Mouse (Mus musculus) thymus, adult 2 months (tissue): ENCODE data around the gene Mn1. TPM values are rescaled to one million over a fixed set of nuclear protein-coding genes. Genes with fewer than 3 reads are reported as not detected.

ENCODE experiments used
- DNase-seq: peaks from one replicate; pipeline ENCODE4 v3.0.0; 2021
- H3K27ac ChIP-seq: fragments of 200-500 bp; 2 replicates; pipeline ENCODE4 v1.5.1; 2012; ENCODE audit warnings: low read length, control low read depth; ENCODE audit not compliant: control insufficient read depth, insufficient read depth
- H3K27me3 ChIP-seq: fragments of 200-500 bp; 2 replicates; pipeline ENCODE4 v1.6.1; 2012; ENCODE audit warnings: mild to moderate bottlenecking, low read length, moderate library complexity, mixed read lengths; ENCODE audit not compliant: control insufficient read depth, insufficient read depth
- H3K36me3 ChIP-seq: fragments of 200-500 bp; 2 replicates; pipeline ENCODE4 v1.6.1; 2012; ENCODE audit warnings: mild to moderate bottlenecking, low read length, moderate library complexity; ENCODE audit not compliant: control insufficient read depth, insufficient read depth
- H3K4me1 ChIP-seq: fragments of 200-500 bp; replicated peaks from 2 replicates; pipeline ENCODE4 v1.6.1; 2012; ENCODE audit warnings: low read length; ENCODE audit not compliant: control insufficient read depth, insufficient read depth
- H3K4me3 ChIP-seq: fragments of 200-500 bp; 2 replicates; pipeline ENCODE4 v1.5.1; 2012; ENCODE audit warnings: mild to moderate bottlenecking, low read length, control low read depth, moderate library complexity; ENCODE audit not compliant: control insufficient read depth, insufficient read depth
- CTCF ChIP-seq: fragments of 200-500 bp; IDR thresholded peaks from 2 replicates; pipeline ENCODE4 v1.5.1; 2012; ENCODE audit warnings: mild to moderate bottlenecking, control low read depth, low read length, moderate library complexity, borderline replicate concordance; ENCODE audit not compliant: control insufficient read depth, poor library complexity, insufficient read depth; ENCODE audit errors: extremely low read depth
- POLR2A ChIP-seq: fragments of 200-500 bp; IDR thresholded peaks from 2 replicates; pipeline ENCODE4 v1.6.1; 2012; ENCODE audit warnings: mild to moderate bottlenecking, low read length, control low read depth, moderate library complexity; ENCODE audit not compliant: control insufficient read depth, poor library complexity, insufficient read depth; ENCODE audit errors: extremely low read depth
- WGBS: fragments of 180-500 bp; shearing (Covaris S2); methylation state at CpG from one replicate; pipeline ENCODE4 v1.1.7; 2018; 5-methylcytosine and 5-hydroxymethylcytosine counted together
- polyA plus RNA-seq: library from polyadenylated mRNA; depleted of rRNA; stranded (reverse); fragments of >200 nt; gene quantifications from 2 replicates; pipeline ENCODE4 v1.2.3, GENCODE M21; 2012

The Mn1 gene
- polyA plus RNA-seq, 1 experiment, result 3.4 TPM

GRCm38 (mm10) chr5:111489022-111489616, 72.0 kb downstream of the Mn1 start:
- no peaks in the 10 kb centered on the region for H3K36me3 ChIP-seq
- no peak overlapping the region for H3K4me3 ChIP-seq
- H3K4me1 ChIP-seq, result no peaks in the 10 kb centered on the region
- DNase-seq, result peak; percentile 39
- no peak for TF ChIP-seq CTCF
- no peak for TF ChIP-seq POLR2A
- H3K27me3 ChIP-seq, result no peaks in the 10 kb centered on the region
- H3K27ac ChIP-seq, result no peak overlapping the region
- WGBS, result 86% methylated on average over 7 of the region's 7 CpGs

GRCm38 (mm10) chr5:111490599-111490998, 73.4 kb downstream of the Mn1 start:
- no peak for DNase-seq
- TF ChIP-seq CTCF (no peak), POLR2A (no peak)
- Histone ChIP-seq H3K27me3 (no peaks in the 10 kb centered on the region), H3K4me3 (no peak overlapping the region), H3K27ac (no peak overlapping the region), H3K36me3 (no peaks in the 10 kb centered on the region), H3K4me1 (no peaks in the 10 kb centered on the region)
- 90% methylated on average over 4 of the region's 4 CpGs for WGBS

GRCm38 (mm10) chr5:111491485-111491884, 74.3 kb downstream of the Mn1 start:
- no peak for DNase-seq
- WGBS, result 94% methylated on average over 1 of the region's 1 CpGs
- H3K36me3 ChIP-seq, result no peaks in the 10 kb centered on the region
- H3K4me3 ChIP-seq, result no peak overlapping the region
- TF ChIP-seq POLR2A (no peak), CTCF (no peak)
- no peaks in the 10 kb centered on the region for H3K27me3 ChIP-seq
- no peaks in the 10 kb centered on the region for H3K4me1 ChIP-seq
- H3K27ac ChIP-seq, result no peak overlapping the region

GRCm38 (mm10) chr5:111500036-111500435, 82.9 kb downstream of the Mn1 start:
- no peak for TF ChIP-seq POLR2A
- TF ChIP-seq CTCF, result no peak
- H3K4me1 ChIP-seq, result peaks cover 49% of the 10 kb centered on the region
- no peaks in the 10 kb centered on the region for H3K27me3 ChIP-seq
- 33% methylated on average over 3 of the region's 3 CpGs for WGBS
- H3K27ac ChIP-seq, result peak overlapping the region; percentile 59; the same call in 1 of the 2 replicates
- no peaks in the 10 kb centered on the region for H3K36me3 ChIP-seq
- peak; percentile 39 for DNase-seq
- no peak overlapping the region for H3K4me3 ChIP-seq

- Histone ChIP-seq H3K4me3 (no peak overlapping the region), H3K27me3 (no peaks in the 10 kb centered on the region), H3K36me3 (no peaks in the 10 kb centered on the region), H3K27ac (no peak overlapping the region), H3K4me1 (peaks cover 66% of the 10 kb centered on the region)
- TF ChIP-seq POLR2A, result no peak
- TF ChIP-seq CTCF, result no peak
- DNase-seq, result no peak
- 70% methylated on average over 13 of the region's 13 CpGs for WGBS
Measured at GRCm38 (mm10) chr5:111501691-111502441, 84.7 kb downstream of the Mn1 start.

GRCm38 (mm10) chr5:111505241-111505640, 88.1 kb downstream of the Mn1 start:
- Histone ChIP-seq H3K27me3 (no peaks in the 10 kb centered on the region), H3K36me3 (no peaks in the 10 kb centered on the region), H3K4me1 (peaks cover 61% of the 10 kb centered on the region), H3K4me3 (no peak overlapping the region), H3K27ac (peak overlapping the region; percentile 12; the same call in 1 of the 2 replicates)
- DNase-seq, result no peak
- TF ChIP-seq POLR2A, result no peak
- TF ChIP-seq CTCF, result no peak
- WGBS, result 93% methylated on average over 6 of the region's 6 CpGs

GRCm38 (mm10) chr5:111505824-111506223, 88.7 kb downstream of the Mn1 start:
- no peaks in the 10 kb centered on the region for H3K27me3 ChIP-seq
- peaks cover 61% of the 10 kb centered on the region for H3K4me1 ChIP-seq
- peak overlapping the region; percentile 64 for H3K27ac ChIP-seq
- TF ChIP-seq POLR2A, result no peak
- TF ChIP-seq CTCF, result no peak
- H3K36me3 ChIP-seq, result no peaks in the 10 kb centered on the region
- H3K4me3 ChIP-seq, result no peak overlapping the region
- 56% methylated on average over 6 of the region's 6 CpGs for WGBS
- DNase-seq, result peak; percentile 41
